ENCODE assay signal across 14 mouse cellular contexts in genomic region chr9:32529594-32529993, GRCm38 (mm10). TPM values are rescaled to one million over a fixed set of nuclear protein-coding genes. Genes with fewer than 3 reads are reported as not detected.
DNase-seq lines count a peak whose midpoint lies in the region; ATAC-seq and TF ChIP-seq lines count a peak whose summit lies in the region.
"Had no signal": no experiment of that assay in that cellular context is flagged by ENCODE, and none has a peak within 500 bp of the region (broad histone marks: within the 10 kb centered on the region; RNA-seq: fewer than 3 reads in every experiment).

No protein-coding gene starts in this region.

- no peak for DNase-seq in gastrocnemius, adult 2 months
- DNase-seq in gastrocnemius, postnatal 10 days: no peak
- DNase-seq in kidney, adult 2 months: peak; percentile 75
- DNase-seq in kidney, adult 18-20 months: no peak
- peak; percentile 56 for DNase-seq in kidney, postnatal 14 days
- no peak for DNase-seq in layer of hippocampus, postnatal 36 days
- DNase-seq: adrenal gland, adult 2 months; cerebellum, postnatal 36 days; gastrocnemius, postnatal 36 days; right cerebral cortex, postnatal 14 days had no signal

- ATAC-seq in granulocyte monocyte progenitor cell, adult 5-6 weeks (replicated peaks; ENCODE audit: poor library complexity, severe bottlenecking): peak; percentile 22; the same call in 1 of the 2 replicates
- no peak for ATAC-seq in frontal cortex, adult (ENCODE audit: low TSS enrichment)
- ATAC-seq: forebrain, embryonic 15.5 days had no signal

- intact Hi-C loops in gastrocnemius, adult 2 months (cut with DNase I): no loop called here

- TF ChIP-seq POLR2A in kidney, adult 2 months (IDR thresholded peaks at IDR 0.05; ENCODE audit: low read depth, low read length): no peak

- no peaks in the 10 kb centered on the region for H3K36me3 ChIP-seq in kidney, adult 2 months (ENCODE audit: control insufficient read depth, insufficient read depth, low read length)
- H3K36me3 ChIP-seq: embryonic facial prominence, embryonic 15.5 days; forebrain, embryonic 15.5 days had no signal

- H3K4me3 ChIP-seq in gastrocnemius, adult 2 months: peak overlapping the region; percentile 28
- H3K4me3 ChIP-seq in kidney, adult 2 months (ENCODE audit: insufficient read depth, low read depth, low read length): no peak overlapping the region
- H3K4me3 ChIP-seq: embryonic facial prominence, embryonic 15.5 days; forebrain, embryonic 15.5 days had no signal

- H3K27ac ChIP-seq in gastrocnemius, adult 2 months: peak overlapping the region; percentile 71
- peak overlapping the region; percentile 93 for H3K27ac ChIP-seq in kidney, adult 2 months (ENCODE audit: insufficient read depth, low read depth, low read length)
- H3K27ac ChIP-seq: embryonic facial prominence, embryonic 15.5 days; forebrain, embryonic 15.5 days had no signal

- no peak for TF ChIP-seq CTCF in gastrocnemius, adult 2 months (IDR thresholded peaks at IDR 0.05)
- TF ChIP-seq CTCF in kidney, adult 2 months (conservative IDR thresholded peaks at IDR 0.05; ENCODE audit: insufficient read depth, insufficient read length, low read depth, low read length): no peak

- H3K27me3 ChIP-seq in kidney, adult 2 months (replicated peaks; ENCODE audit: control insufficient read depth, insufficient read depth, low read length): no peaks in the 10 kb centered on the region
- H3K27me3 ChIP-seq: embryonic facial prominence, embryonic 15.5 days; forebrain, embryonic 15.5 days had no signal

- 61% methylated on average over 5 of the region's 5 CpGs for WGBS in kidney, adult 2 months

- no peaks in the 10 kb centered on the region; the same call in 1 of the 2 replicates for H3K4me1 ChIP-seq in kidney, adult 2 months (ENCODE audit: control insufficient read depth, insufficient read depth, low read length)
- H3K4me1 ChIP-seq: embryonic facial prominence, embryonic 15.5 days; forebrain, embryonic 15.5 days had no signal

RNA-seq across cellular contexts. Expression of gene Fli1, which starts 13.1 kb away (rescaled TPM):
- 1 to 10 TPM; 7.9 to 8.5 TPM for total RNA-seq in gastrocnemius, adult 2 months (2021)
- total RNA-seq in gastrocnemius, postnatal 10 days (2021): 10 to 100 TPM; 17.2 to 19.9 TPM
- 7.2 and 9.6 TPM in 2 replicates for polyA plus RNA-seq in kidney, adult 2 months (2012; rRNA removed)
- total RNA-seq in granulocyte monocyte progenitor cell, adult 5-6 weeks (2014; fragmentation: Nextera tagmentation): 63.4 and 68.3 TPM in 2 replicates
- 106 and 109 TPM in 2 replicates for total RNA-seq in granulocyte monocyte progenitor cell, adult 5-6 weeks (2017)
- 1 to 10 TPM; 5.4 to 6.3 TPM for total RNA-seq in layer of hippocampus, postnatal 36 days (2021)

Comparison
In these comparisons a context has a peak if more than half of its experiments do, and no peak if none do; other contexts are left out.
1. DNase-seq: peak in kidney, adult 2 months (single experiment) and kidney, postnatal 14 days (single experiment); none in gastrocnemius, adult 2 months (single experiment), gastrocnemius, postnatal 10 days (single experiment), kidney, adult 18-20 months (single experiment) and layer of hippocampus, postnatal 36 days (0 of 2).